Mouse (Mus musculus) intestine, embryonic 16.5 days (tissue): ENCODE measurements around the gene Crispld2. TPM values are rescaled to one million over a fixed set of nuclear protein-coding genes. Genes with fewer than 3 reads are reported as not detected.

Source experiments
- polyA plus RNA-seq: library from polyadenylated mRNA; unstranded; fragments of >200 nt; fragmentation: Nextera tagmentation; extraction: Ambion mirVana; gene quantifications from 2 replicates; pipeline ENCODE4 v1.2.1, GENCODE M21; 2015

Gene Crispld2
- polyA plus RNA-seq, 1 experiment from 2014 or later: 23.1 TPM

Other genes starting within 250 kb of the Crispld2 start
- 17.8 and 18.1 TPM in 2 replicates for gene Tldc1, start 214.0 kb upstream of the Crispld2 start, polyA plus RNA-seq
- 248 and 262 TPM in 2 replicates for gene Cotl1, start 151.9 kb upstream of the Crispld2 start, polyA plus RNA-seq
- gene Klhl36, start 130.2 kb upstream of the Crispld2 start, polyA plus RNA-seq: 11.5 and 12.2 TPM in 2 replicates
- 124 and 125 TPM in 2 replicates for gene Usp10, start 82.1 kb upstream of the Crispld2 start, polyA plus RNA-seq
- 5.8 and 7.1 TPM in 2 replicates for gene Gm20388, start 81.6 kb upstream of the Crispld2 start, polyA plus RNA-seq
- gene Zdhhc7, start 109.0 kb downstream of the Crispld2 start, polyA plus RNA-seq: 40.5 and 44.7 TPM in 2 replicates
- gene 6430548M08Rik, start 121.7 kb downstream of the Crispld2 start, polyA plus RNA-seq: 4.6 and 5.1 TPM in 2 replicates
- gene Fam92b, start 185.0 kb downstream of the Crispld2 start, polyA plus RNA-seq: 0.55 and 0.67 TPM in 2 replicates
- 7.3 and 8.3 TPM in 2 replicates for gene Gse1, start 236.0 kb downstream of the Crispld2 start, polyA plus RNA-seq